Mouse (Mus musculus) embryonic stem cell, embryonic (primary cell): ENCODE measurements around the gene Ahsg.

Experiments
- CTCF ChIA-PET, 4 experiments: fragments of 300-600 bp in 2 of 4; fragments of 350-600 bp in 2 of 4; sonication (Branson Sonifier 250); formaldehyde crosslinking; loops; one replicate each; lab custom pipeline; 2022; ENCODE audit warnings: inconsistent platforms in 2 of 4; lab: Charles Lee
- POLR2A ChIA-PET, 4 experiments: fragments of 300-600 bp in 2 of 4; fragments of 350-600 bp in 2 of 4; sonication (Branson Sonifier 250); formaldehyde crosslinking; loops; one replicate each; lab custom pipeline; 2022; ENCODE audit warnings: antibody characterized with exemption in 4 of 4, inconsistent platforms in 1 of 4; lab: Charles Lee

Gene Ahsg

DNA sequence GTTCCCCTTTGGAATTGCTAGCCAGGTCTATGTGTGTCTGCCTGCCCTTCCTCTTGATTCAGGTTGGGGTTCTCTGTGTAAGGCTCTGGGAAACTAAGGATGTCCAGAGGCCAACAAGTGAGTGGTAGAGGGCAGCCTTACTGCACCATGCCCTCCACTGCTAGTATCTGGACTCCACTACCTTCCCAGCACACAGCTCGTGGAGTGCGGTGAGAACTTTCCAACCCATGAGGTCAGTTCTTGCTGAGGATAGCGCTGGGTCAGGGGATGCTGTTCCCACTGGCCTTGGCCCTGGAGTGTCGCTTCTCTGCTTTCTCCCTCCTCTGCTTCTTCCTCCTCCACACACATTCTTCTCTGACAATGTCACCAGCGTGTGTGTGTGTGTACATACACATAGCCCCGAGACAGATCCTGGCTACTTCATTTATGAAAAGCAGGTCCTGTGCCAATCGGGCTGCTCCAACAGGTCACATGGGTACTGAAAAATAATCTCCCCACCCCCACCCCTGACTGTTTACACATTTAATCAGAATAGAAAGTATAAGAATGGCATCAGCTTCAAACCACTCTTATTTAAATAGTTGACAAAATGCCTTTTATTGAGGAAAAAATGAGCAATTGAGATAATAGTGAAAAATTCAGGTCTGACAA is 11.0 kb upstream of the Ahsg start:
- POLR2A ChIA-PET = interaction anchor here in 1 of 4 experiments (1.1 kb wide), 1 partner anchor 23 kb away, joined by 3 read pairs; the partner anchor contains the start of genes Dnajb11 and Tbccd1
- CTCF ChIA-PET = no interaction called here

DNA sequence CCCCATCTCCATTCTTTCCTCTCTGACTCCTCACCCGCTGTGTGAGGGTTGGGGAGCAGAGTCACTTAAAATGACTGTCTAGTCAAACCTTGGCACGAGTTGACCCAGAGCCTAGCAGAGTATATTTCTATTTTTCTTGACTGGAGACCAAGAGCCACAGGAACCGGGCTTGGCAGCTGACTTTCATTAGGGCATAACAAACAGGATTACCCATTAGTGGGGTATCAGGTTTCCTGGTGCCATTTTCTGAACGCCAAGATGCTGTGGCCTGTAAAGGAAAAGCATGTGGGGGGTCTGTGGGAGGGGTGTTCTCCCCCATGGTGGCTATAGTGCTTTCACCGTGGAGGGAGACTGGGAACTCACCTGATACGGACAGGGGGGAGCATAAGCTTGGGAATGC is 10.2 kb upstream of the Ahsg start:
- CTCF ChIA-PET = no interaction called here
- POLR2A ChIA-PET = interaction anchor here in 2 of 4 experiments (0.6 to 1.0 kb wide), 3 partner anchors 13 to 282 kb away, joined by 3 read pairs; no protein-coding TSS in a partner anchor

DNA sequence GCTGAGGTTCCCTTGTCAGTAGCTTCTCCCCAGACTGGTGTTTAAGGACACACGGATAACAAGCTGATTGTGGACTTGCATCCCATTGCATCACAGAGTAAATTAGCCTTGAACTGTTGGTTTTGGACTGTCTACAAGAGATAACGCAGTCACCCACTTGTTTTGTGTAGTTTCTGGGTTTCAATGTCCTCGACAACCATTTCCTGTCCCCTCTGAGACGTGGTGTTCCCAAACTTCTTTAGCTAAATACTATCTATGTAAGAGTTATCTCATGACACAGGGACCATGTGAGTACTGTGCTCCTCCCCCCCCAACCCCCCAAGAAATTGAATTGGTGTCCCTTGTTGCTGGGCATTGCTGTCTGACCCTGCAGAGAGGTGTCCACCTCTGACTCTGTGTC is 9.6 kb upstream of the Ahsg start:
- ChIA-PET CTCF (no interaction called here), POLR2A (interaction anchor here in 2 of 4 experiments (0.6 to 1.0 kb wide), 3 partner anchors 12 to 281 kb away, joined by 3 read pairs; no protein-coding TSS in a partner anchor)

DNA sequence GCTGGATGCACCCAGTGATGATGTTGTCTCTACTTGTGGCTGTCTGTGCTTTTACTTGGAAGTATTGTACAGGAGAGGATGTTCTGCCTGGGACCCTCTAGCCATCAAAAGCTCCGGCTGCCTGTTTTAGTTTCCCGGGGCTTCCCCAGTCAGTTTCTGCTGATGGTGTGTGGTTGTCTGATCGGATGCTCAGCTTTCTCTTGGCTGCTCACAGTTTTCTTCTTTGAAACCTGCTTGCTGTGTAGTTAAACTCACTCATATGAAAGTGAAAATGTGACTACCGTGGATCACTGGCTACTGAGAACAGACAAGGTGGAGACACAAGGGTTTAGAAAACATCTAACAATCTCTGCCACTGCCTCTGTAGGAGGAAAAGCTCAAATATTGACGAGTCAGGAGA is 7.6 kb upstream of the Ahsg start:
- CTCF ChIA-PET = no interaction called here
- POLR2A ChIA-PET = interaction anchor here in 2 of 4 experiments (0.6 to 0.8 kb wide), 4 partner anchors 17 to 358 kb away, joined by 3 to 5 read pairs (median 4); no protein-coding TSS in a partner anchor

DNA sequence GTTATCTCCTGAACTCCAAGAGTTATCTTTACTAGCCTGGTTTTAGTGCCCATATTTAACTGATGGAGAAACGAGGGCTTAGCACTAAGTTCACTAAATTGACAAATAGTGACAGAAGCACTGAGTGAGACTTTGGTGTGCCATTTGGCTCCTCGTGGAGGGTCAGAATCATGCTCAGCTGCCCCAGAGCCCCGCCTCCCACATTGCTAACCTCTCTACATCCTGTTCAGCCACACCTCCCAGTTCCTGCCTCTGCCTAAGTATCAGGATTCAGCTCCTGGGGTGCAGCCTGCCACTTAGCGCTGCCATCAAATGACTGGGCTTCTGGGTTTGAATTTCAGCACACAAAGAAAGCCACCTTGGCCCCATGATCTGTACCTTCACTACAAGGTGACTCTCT is 5.7 kb upstream of the Ahsg start:
- CTCF ChIA-PET = no interaction called here
- POLR2A ChIA-PET = no interaction called here

DNA sequence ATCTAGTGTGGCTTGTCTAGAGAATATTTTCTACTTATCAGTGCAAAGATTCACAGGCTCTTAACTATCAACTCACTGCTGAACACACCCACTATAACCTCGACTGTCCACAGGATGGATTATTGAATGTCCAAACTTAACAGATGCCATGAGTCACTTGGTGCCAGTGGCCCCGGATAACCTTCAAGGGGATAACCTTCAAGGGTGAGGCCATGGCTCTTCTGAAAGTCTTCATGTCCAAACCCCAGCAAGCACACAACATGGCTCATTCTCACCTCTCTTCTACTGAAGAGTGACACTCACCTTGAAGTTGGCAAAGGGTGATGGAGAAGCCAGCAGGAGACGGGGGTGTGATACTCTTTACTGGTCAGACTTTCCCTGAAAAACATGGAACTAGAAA is 4.4 kb upstream of the Ahsg start:
- CTCF ChIA-PET = no interaction called here
- POLR2A ChIA-PET = no interaction called here

DNA sequence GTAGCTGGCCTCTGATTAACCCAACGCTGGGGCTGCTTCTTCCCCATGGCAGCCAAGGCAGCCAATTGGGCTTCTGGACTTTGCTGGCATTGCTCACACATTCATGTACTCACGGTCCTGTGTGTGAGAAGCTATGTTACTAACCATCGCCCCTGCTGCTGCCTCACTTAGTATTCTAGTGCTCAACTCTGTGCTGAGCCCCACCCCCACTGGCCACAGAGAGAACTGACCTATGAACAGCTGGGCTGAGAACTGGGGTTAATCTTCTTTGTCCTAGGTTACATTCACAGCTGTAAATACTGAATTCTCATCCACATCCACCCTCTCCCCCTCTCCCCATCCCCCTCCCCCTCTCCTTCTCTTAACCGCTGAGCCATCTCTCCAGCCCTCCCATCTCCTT is 2.2 kb upstream of the Ahsg start:
- ChIA-PET POLR2A (interaction anchor here in 1 of 4 experiments (1.0 to 1.1 kb wide), 4 partner anchors 30 to 191 kb away, joined by 3 to 4 read pairs (median 4); partner anchors contain the start of gene Tbccd1), CTCF (interaction anchor here in 3 of 4 experiments (0.6 to 1.2 kb wide), 3 partner anchors 61 to 309 kb away, joined by 3 to 4 read pairs (median 3); no protein-coding TSS in a partner anchor)

DNA sequence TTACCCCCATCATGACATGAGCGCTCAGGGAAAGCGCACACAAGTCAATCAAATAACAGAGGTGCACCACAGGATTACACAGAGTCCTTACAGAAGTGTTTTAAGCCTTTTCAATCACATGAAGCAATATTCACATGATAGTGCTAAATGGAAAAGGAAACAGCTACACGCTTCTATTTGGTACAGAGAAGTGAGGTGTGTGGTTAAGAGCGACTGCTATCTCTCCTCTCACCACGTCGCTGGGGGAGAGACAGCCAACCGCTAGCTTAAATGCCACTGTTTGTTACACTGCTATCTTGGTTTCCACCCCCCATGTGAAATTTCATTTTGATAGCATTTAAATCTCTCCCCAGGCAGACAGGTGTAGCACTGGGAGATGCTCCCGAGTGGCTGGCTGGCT is 1.4 kb upstream of the Ahsg start:
- ChIA-PET POLR2A (interaction anchor here in 2 of 4 experiments (1.0 to 1.2 kb wide), 4 partner anchors 31 to 190 kb away, joined by 3 to 4 read pairs (median 3); partner anchors contain the start of gene Tbccd1 (in 1 of the 2)), CTCF (interaction anchor here in 2 of 4 experiments (0.8 to 1.2 kb wide), 2 partner anchors 111 to 310 kb away, joined by 3 to 4 read pairs; no protein-coding TSS in a partner anchor)

DNA sequence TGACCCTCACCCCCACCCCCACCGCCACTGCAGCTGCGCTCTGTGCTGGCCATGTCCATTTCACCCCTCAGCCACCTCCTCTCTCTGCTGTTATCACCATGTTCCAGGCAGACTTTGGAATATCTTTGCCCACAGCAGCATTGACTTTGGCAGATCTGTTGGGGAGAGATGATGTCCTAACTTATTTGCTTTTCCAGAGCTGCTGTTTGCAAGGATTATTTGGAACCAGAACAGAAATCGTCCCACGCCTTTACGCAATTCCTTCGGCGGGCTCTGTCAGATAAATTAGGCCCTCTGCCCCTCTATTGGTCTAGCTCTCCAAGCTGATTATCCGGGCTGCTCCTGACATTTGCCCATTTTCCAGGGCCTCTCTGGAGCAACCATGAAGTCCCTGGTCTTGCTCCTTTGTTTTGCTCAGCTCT is 667 bp downstream of the Ahsg start:
- CTCF ChIA-PET = interaction anchor here in 1 of 4 experiments (0.6 kb wide), 1 partner anchor 13 kb away, joined by 3 read pairs; no protein-coding TSS in a partner anchor
- POLR2A ChIA-PET = no interaction called here

DNA sequence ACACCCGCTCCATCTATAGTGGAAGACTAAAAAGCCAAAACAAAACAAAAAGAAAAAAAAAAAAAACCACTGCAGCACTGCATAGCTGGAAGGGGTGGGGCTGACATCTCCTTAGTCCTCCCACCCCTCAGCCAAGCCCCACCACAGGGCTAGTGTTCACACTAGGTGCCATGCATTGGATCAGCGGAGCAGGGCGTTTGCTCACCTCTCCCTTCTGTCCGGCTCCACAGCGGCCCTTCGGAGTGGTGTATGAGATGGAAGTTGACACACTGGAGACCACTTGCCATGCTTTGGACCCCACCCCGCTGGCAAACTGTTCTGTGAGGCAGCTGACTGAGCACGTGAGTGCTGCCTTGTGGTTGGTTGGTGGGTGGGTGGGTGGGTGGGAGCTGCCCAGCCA is 3.0 kb downstream of the Ahsg start:
- CTCF ChIA-PET = interaction anchor here in 1 of 4 experiments (0.6 kb wide), 1 partner anchor 39 kb away, joined by 10 read pairs; no protein-coding TSS in a partner anchor
- POLR2A ChIA-PET = interaction anchor here in 2 of 4 experiments (1.0 to 1.2 kb wide), 3 partner anchors 13 to 208 kb away, joined by 3 read pairs; no protein-coding TSS in a partner anchor

DNA sequence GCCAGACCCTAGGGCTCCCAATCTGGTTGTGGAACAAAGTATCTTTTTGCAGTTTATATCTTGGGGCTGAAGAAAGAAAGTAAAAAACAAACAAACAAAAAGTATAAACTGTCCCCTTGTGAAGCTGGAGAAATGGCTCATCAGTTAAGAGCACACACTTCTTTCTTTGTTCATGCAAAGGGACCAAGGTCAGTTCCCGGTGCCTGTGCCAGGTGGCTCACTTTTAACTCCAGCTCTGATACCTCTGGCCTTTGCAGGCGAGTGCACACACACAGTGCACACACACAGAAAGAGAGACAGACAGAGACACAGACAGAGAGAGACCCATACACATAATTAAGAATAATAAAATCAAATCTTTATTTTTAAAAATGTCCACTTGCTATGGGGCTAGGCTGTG is 5.5 kb downstream of the Ahsg start:
- ChIA-PET CTCF (no interaction called here), POLR2A (no interaction called here)

DNA sequence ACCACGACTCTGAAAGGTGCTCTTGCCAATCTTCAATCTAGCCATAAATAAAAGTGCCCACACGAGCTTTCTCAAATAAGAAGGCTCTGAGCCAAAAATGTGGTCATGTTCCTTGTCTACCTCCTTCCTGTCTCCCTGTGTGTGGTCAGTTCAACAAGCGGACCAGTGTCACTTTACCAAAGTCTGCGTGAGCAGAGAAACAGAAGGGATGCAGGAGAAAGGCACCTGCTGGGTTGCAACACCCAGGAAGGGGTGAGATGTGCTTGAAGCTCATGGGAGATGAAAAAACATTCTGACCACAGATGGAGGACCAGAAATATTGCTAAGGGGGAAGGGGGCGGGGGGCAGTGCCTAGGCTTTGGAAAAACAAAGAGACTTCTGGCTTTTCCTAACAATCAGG is 8.3 kb downstream of the Ahsg start:
- CTCF ChIA-PET = no interaction called here

DNA sequence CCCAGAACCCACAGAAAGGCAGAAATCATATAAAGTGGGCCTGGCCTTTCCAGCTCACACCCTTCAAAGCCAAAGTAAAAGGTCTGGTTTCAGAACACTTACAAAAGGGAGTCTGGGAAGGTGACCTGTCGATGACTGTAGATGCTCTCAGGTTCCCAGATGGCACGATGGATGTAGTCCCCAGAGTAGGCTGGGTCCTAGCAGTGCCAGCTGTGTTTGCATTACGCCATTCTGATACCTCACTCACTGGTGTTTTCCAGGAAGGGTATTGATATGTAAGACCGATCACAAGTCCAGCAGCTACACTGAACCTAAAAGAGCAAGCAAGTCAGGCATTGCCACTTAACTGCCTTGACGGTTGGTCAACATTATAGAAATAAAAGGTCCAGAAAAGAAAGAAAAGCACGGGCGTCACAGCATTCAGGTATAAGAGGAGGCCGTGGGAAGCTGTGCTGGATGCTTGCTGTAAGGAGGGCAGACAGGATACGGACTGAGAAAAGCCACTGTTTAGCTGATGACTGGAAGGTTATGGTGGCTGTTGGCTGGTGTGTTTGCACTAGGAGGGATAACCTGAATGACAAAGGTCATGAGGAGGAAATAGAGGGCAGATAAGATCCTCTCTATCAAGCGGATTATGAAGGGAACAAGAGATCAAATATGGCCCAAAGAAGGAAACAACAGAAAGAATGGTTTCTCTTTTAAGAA is 8.9 kb downstream of the Ahsg start:
- ChIA-PET CTCF (no interaction called here), POLR2A (interaction anchor here in 2 of 4 experiments (0.6 to 1.8 kb wide), 5 partner anchors 17 to 208 kb away, joined by 3 to 5 read pairs (median 4); partner anchors contain the start of gene Fetub (in 1 of the 2))

More for the DNA sequence above, 8.3 kb downstream of the Ahsg start:
- POLR2A ChIA-PET = interaction anchor here in 2 of 4 experiments (0.6 to 1.8 kb wide), 4 partner anchors 18 to 257 kb away, joined by 3 to 4 read pairs (median 4); partner anchors contain the start of gene Fetub (in 1 of the 2)

DNA sequence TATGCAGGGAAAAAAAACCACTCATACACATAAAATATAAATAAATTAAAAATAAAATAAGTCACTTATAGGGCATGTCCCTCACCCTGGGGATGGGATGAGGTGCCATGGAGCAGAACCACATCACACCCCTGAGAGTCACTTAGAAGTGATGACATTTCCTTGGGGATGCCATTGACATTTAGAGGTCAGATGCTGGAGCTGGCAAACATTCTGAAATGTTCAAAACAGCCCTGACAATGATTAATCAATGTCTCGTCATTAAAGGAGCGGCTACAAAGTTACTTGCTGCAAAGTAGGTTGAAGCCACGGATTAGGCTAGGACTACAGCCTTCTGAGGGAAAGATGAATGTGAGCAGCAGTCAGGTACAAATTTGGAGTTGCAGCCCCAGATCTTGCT is 10.2 kb downstream of the Ahsg start:
- ChIA-PET CTCF (no interaction called here), POLR2A (no interaction called here)

DNA sequence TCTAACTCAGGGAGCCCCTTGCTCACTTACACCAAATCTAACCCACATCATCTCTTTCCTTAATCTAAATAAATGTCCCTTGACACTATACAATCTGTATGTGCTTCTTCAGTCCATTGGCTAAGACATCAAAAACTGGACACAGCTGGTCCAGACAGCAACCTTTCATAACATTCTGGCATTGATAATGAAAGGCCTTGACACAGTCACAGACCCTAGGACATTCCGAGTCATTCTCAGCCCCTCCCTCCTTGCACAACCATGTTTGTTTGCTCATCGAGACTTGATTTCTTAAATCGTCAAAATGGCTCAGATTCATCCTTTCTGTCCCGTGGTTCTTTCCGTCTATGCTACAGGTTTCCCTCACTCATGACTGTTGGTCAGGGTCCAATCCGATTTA is 18.2 kb downstream of the Ahsg start:
- ChIA-PET CTCF (no interaction called here), POLR2A (interaction anchor here in 2 of 4 experiments (0.6 to 1.6 kb wide), 3 partner anchors 8 to 12 kb away, joined by 3 to 5 read pairs (median 4); partner anchors contain the start of gene Fetub (in 2 of the 2))

DNA sequence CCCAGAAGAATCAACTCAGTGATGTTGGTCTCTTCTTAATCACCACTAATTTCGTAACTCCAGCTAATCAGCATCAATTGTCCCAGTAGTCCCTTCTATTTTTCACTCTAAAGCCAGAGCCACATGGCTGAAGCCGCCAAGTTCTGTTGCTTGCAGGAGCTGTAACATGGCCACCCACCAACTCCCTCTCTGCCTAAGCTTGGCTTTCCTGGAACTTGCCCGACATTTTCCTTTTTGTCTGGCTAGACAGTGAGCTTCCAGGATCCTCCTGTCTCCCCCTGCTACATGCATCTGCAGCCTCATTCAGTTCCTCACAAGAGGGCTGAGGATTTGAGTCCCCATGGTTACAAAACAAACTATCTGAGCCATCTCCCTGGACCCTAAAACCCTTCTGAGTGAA is 20.9 kb downstream of the Ahsg start:
- CTCF ChIA-PET = no interaction called here

DNA sequence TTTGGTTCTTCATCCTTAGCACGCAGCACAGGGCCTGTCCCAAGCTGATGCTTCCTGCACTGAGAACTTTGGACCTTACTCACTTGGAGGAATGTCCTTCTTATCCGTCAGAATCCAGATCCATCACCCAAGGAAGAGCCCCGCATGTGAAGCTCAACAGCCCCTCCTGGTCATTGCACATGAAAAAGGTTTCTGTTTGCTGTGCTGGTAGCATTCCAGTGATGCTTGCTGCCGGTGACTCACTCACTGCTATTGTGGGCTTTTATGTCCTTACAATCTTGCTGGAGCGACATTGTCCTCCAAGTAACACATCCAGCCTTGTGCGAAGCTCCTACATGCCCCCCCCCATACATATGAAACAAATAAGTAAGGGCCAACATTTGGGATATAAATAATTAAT is 21.8 kb downstream of the Ahsg start:
- ChIA-PET CTCF (no interaction called here), POLR2A (interaction anchor here in 2 of 4 experiments (0.8 to 1.5 kb wide), 3 partner anchors 9 to 56 kb away, joined by 3 to 5 read pairs (median 3); partner anchors contain the start of genes Dnajb11 (in 1 of the 2) and Tbccd1 (in 1 of the 2))

More for the DNA sequence above, 20.9 kb downstream of the Ahsg start:
- POLR2A ChIA-PET = interaction anchor here in 2 of 4 experiments (1.2 to 1.5 kb wide), 2 partner anchors 8 to 55 kb away, joined by 3 to 5 read pairs; partner anchors contain the start of genes Dnajb11 (in 1 of the 2) and Tbccd1 (in 1 of the 2)

DNA sequence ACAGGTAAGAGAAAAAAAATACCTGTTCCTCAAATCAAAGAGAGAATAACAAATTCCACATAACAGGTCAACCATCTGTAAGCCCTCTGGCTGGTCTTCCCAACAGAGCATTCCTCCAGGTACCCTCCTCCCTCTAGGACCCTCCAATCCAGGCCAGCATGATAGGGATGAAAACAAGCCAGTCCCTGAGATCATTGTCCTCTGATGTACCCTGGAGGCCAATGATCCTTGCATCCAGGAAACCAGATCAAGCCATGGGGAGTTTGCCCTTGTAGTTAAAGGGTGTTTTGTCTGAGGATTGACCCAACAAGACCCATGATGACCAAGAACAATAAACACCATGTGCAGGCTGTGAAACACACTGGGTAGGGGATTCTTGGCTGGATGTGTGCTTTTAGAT is 23.2 kb downstream of the Ahsg start:
- ChIA-PET POLR2A (interaction anchor here in 1 of 4 experiments (2.6 kb wide), 1 partner anchor 17 kb away, joined by 10 read pairs; no protein-coding TSS in a partner anchor), CTCF (interaction anchor here in 1 of 4 experiments (1.3 kb wide), 1 partner anchor 107 kb away, joined by 3 read pairs; no protein-coding TSS in a partner anchor)
